Mouse (Mus musculus) liver, embryonic 14.5 days (tissue): ENCODE data around the gene Plpp3. TPM values are rescaled to one million over a fixed set of nuclear protein-coding genes. Genes with fewer than 3 reads are reported as not detected.

Experiments used
- ATAC-seq: fragments of 200-750 bp; cut with Nextera tagmentation; 2 replicates; pipeline ENCODE4 v1.8.0; 2017; ENCODE audit warnings: moderate number of reproducible peaks, mild to moderate bottlenecking, moderate library complexity; ENCODE audit not compliant: insufficient read depth
- DNase-seq, 3 experiments: peaks; one replicate each; pipeline ENCODE4 v3.0.0-alpha.2; 2012 to 2013; ENCODE audit warnings: low read depth in 3 of 3, low spot score in 3 of 3
- H3K27ac ChIP-seq: fragments of 300-500 bp; sonication (generic); 2 replicates; pipeline ENCODE4 v1.5.1; 2014; ENCODE audit warnings: moderate library complexity, mild to moderate bottlenecking, control low read depth, inconsistent platforms
- H3K27me3 ChIP-seq: fragments of 300-500 bp; sonication (generic); 2 replicates; pipeline ENCODE4 v1.6.1; 2014; ENCODE audit warnings: mild to moderate bottlenecking, low read length, moderate library complexity; ENCODE audit not compliant: control insufficient read depth, insufficient read depth
- H3K36me3 ChIP-seq: fragments of 300-500 bp; sonication (generic); replicated peaks from 2 replicates; pipeline ENCODE4 v1.6.1; 2014; ENCODE audit warnings: low read depth; ENCODE audit not compliant: control insufficient read depth, insufficient read depth
- H3K4me1 ChIP-seq, 2 experiments: fragments of 200-500 bp in 1 of 2; fragments of 300-500 bp in 1 of 2; sonication (generic) in 1 of 2; replicated peaks; 2 replicates each; pipeline ENCODE4 v1.6.1; 2012 to 2014; ENCODE audit warnings: antibody characterized with exemption in 1 of 2, inconsistent platforms in 1 of 2, low read length in 1 of 2; ENCODE audit not compliant: control insufficient read depth in 2 of 2, insufficient read depth in 2 of 2
- H3K4me2 ChIP-seq: fragments of 300-500 bp; sonication (generic); 2 replicates; pipeline ENCODE4 v1.6.1; 2014; ENCODE audit warnings: low read depth, mild to moderate bottlenecking, control low read depth, moderate library complexity
- H3K4me3 ChIP-seq, 2 experiments: fragments of 200-500 bp in 1 of 2; fragments of 300-500 bp in 1 of 2; sonication (generic) in 1 of 2; 2 replicates each; pipeline ENCODE4 v1.5.1; 2012 to 2014; ENCODE audit warnings: low read depth in 2 of 2, low read length in 2 of 2, mild to moderate bottlenecking in 2 of 2, control low read depth in 1 of 2, inconsistent platforms in 1 of 2, moderate library complexity in 1 of 2; ENCODE audit not compliant: insufficient read depth in 1 of 2
- H3K9ac ChIP-seq: fragments of 300-500 bp; sonication (generic); replicated peaks from 2 replicates; pipeline ENCODE4 v1.6.1; 2014; ENCODE audit warnings: mild to moderate bottlenecking, control low read depth, moderate library complexity
- H3K9me3 ChIP-seq: fragments of 300-500 bp; sonication (generic); 2 replicates; pipeline ENCODE4 v1.6.1; 2016; ENCODE audit warnings: low read length, mixed read lengths; ENCODE audit not compliant: control insufficient read depth
- CTCF ChIP-seq: IDR thresholded peaks from 2 replicates; pipeline ENCODE4 v1.5.1; 2016; ENCODE audit warnings: antibody characterized with exemption, low read depth, control low read depth
- EP300 ChIP-seq: IDR thresholded peaks from 2 replicates; pipeline ENCODE4 v1.6.1; 2016; ENCODE audit warnings: antibody characterized with exemption, low read depth
- WGBS: fragments of 180-500 bp; shearing (Covaris S2); extraction: QIAGEN DNeasy Blood & Tissue Kit; methylation state at CpG from one replicate; pipeline ENCODE4 v1.1.7; 2014; ENCODE audit not compliant: insufficient replicate concordance; 5-methylcytosine and 5-hydroxymethylcytosine counted together
- polyA plus RNA-seq, 2 experiments: library from polyadenylated mRNA; depleted of rRNA in 1 of 2; stranded (reverse) in 1 of 2; unstranded in 1 of 2; fragments of >200 nt; fragmentation: Nextera tagmentation in 1 of 2; extraction: Ambion mirVana in 1 of 2; gene quantifications; 2 replicates each; pipeline versions ENCODE4 v1.2.1 to v1.2.3; 2012 to 2014

Plpp3 gene
- polyA plus RNA-seq, 2 experiments, result 5.7 to 7.0 TPM

- TF ChIP-seq EP300 (no peak), CTCF (peak; percentile 17; the same call in 1 of the 2 replicates)
- under 1% methylated on average over 26 of the region's 26 CpGs for WGBS
- peak; percentile 37; the same call in 1 of the 2 replicates for ATAC-seq
- Histone ChIP-seq H3K36me3 (no peaks in the 10 kb centered on the region), H3K27me3 (peaks cover 27% of the 10 kb centered on the region), H3K4me1 (peaks cover 0 to 2% of the 10 kb centered on the region in 2 experiments; a peak in 1 of 4 replicates), H3K9me3 (no peaks in the 10 kb centered on the region), H3K4me3 (peak overlapping the region; percentile 58 to 70), H3K4me2 (peak overlapping the region; percentile 47), H3K9ac (no peak overlapping the region; the same call in 1 of the 2 replicates), H3K27ac (no peak overlapping the region)
- DNase-seq, result no peak
Observed at GRCm38 (mm10) chr4:105158169-105158555, 1.0 kb downstream of the Plpp3 start.

- peak overlapping the region; percentile 58 to 70 for H3K4me3 ChIP-seq
- WGBS, result 7% methylated on average over 18 of the region's 18 CpGs
- H3K9ac ChIP-seq, result 0 out of 2 replicates have a peak overlapping the region, but pooled peaks have one; percentile 13
- TF ChIP-seq EP300 (no peak), CTCF (no peak)
- no peaks in the 10 kb centered on the region for H3K36me3 ChIP-seq
- no peak overlapping the region for H3K27ac ChIP-seq
- DNase-seq, result no peak
- H3K4me1 ChIP-seq, result peaks cover 0 to 2% of the 10 kb centered on the region in 2 experiments; a peak in 1 of 4 replicates
- peak overlapping the region; percentile 47 for H3K4me2 ChIP-seq
- H3K9me3 ChIP-seq, result no peaks in the 10 kb centered on the region
- peaks cover 27% of the 10 kb centered on the region for H3K27me3 ChIP-seq
- no peak for ATAC-seq
Observed at GRCm38 (mm10) chr4:105158651-105159530, 1.7 kb downstream of the Plpp3 start.

- Histone ChIP-seq H3K4me1 (peaks cover 0 to 2% of the 10 kb centered on the region in 2 experiments; a peak in 1 of 4 replicates), H3K36me3 (no peaks in the 10 kb centered on the region), H3K27me3 (peaks cover 27% of the 10 kb centered on the region), H3K9me3 (no peaks in the 10 kb centered on the region), H3K9ac (no peak overlapping the region), H3K4me3 (peak overlapping the region; percentile 58 to 70), H3K4me2 (peak overlapping the region; percentile 47), H3K27ac (no peak overlapping the region)
- no peak for DNase-seq
- TF ChIP-seq CTCF, result no peak
- TF ChIP-seq EP300, result no peak
- WGBS, result 33% methylated on average over 6 of the region's 6 CpGs
- ATAC-seq, result no peak
Observed at GRCm38 (mm10) chr4:105159531-105159870, 2.4 kb downstream of the Plpp3 start.

- ATAC-seq, result no peak
- DNase-seq, result no peak
- no peak overlapping the region for H3K4me2 ChIP-seq
- no peaks in the 10 kb centered on the region for H3K9me3 ChIP-seq
- H3K4me3 ChIP-seq, result no peak overlapping the region
- H3K27ac ChIP-seq, result no peak overlapping the region
- H3K27me3 ChIP-seq, result peaks cover 27% of the 10 kb centered on the region
- no peaks in the 10 kb centered on the region for H3K36me3 ChIP-seq
- H3K4me1 ChIP-seq, result peaks cover 0 to 2% of the 10 kb centered on the region in 2 experiments; a peak in 1 of 4 replicates
- no peak overlapping the region for H3K9ac ChIP-seq
- TF ChIP-seq EP300 (no peak), CTCF (no peak)
- 61% methylated on average over 6 of the region's 6 CpGs for WGBS
Observed at GRCm38 (mm10) chr4:105160470-105160869, 3.3 kb downstream of the Plpp3 start.

- no peak overlapping the region for H3K4me3 ChIP-seq
- H3K4me1 ChIP-seq, result peaks cover 0 to 2% of the 10 kb centered on the region in 2 experiments; a peak in 1 of 4 replicates
- H3K9me3 ChIP-seq, result no peaks in the 10 kb centered on the region
- no peak overlapping the region for H3K4me2 ChIP-seq
- H3K36me3 ChIP-seq, result no peaks in the 10 kb centered on the region
- no peak overlapping the region for H3K9ac ChIP-seq
- ATAC-seq (no peak), DNase-seq (no peak)
- TF ChIP-seq EP300 (no peak), CTCF (no peak)
- WGBS, result 47% methylated on average over 6 of the region's 6 CpGs
- no peak overlapping the region for H3K27ac ChIP-seq
- peaks cover 27% of the 10 kb centered on the region for H3K27me3 ChIP-seq
Observed at GRCm38 (mm10) chr4:105162014-105162413, 4.9 kb downstream of the Plpp3 start.
